Mouse (Mus musculus): ENCODE data around the gene Cbx5. TPM values are rescaled to one million over a fixed set of nuclear protein-coding genes. Genes with fewer than 3 reads are reported as not detected.

Gene Cbx5
- polyA plus RNA-seq, 1 experiment = 34.2 TPM

DNA sequence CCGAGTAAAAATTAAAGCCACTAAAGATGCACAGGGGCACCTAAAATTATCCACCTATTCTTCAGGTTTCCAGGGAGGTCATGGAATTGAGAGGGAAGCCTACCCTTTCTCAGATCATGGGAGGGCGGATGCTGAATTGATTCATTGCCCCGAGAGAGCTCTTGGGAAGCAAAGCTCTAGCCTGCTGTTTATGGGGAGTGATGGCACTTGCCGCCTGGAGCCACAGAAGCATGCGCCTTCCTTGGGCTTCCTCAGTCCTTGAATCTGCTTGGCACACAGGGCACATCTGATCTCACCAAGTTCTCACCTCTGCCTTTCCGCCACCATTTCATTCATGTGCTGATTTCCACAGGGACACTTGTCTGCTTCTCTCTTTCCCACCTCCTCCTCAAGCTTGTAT is 51.8 kb downstream of the Cbx5 start:
- DNase-seq = no peak
- Histone ChIP-seq H3K36me3 (ENCODE audit: control insufficient read depth, insufficient read depth, low read length) (no peaks in the 10 kb centered on the region; the same call in 1 of the 2 replicates), H3K27ac (ENCODE audit: control insufficient read depth, insufficient read depth, low read length) (no peak overlapping the region), H3K27me3 (ENCODE audit: control insufficient read depth, insufficient read depth, low read length) (peaks cover 13% of the 10 kb centered on the region; the same call in 1 of the 2 replicates), H3K4me3 (ENCODE audit: control insufficient read depth, insufficient read depth, low read length) (no peak overlapping the region), H3K4me1 (replicated peaks; ENCODE audit: control insufficient read depth, insufficient read depth, low read length) (peaks cover 10% of the 10 kb centered on the region; the same call in 1 of the 2 replicates)
- 96% methylated on average over 6 of the region's 6 CpGs for WGBS
- no peak for TF ChIP-seq POLR2A (IDR thresholded peaks at IDR 0.05; ENCODE audit: control insufficient read depth, extremely low read depth, insufficient read depth, low read length, poor library complexity)
- TF ChIP-seq CTCF (IDR thresholded peaks at IDR 0.05; ENCODE audit: borderline replicate concordance, control insufficient read depth, extremely low read depth, insufficient read depth, low read length, poor library complexity) = no peak

DNA sequence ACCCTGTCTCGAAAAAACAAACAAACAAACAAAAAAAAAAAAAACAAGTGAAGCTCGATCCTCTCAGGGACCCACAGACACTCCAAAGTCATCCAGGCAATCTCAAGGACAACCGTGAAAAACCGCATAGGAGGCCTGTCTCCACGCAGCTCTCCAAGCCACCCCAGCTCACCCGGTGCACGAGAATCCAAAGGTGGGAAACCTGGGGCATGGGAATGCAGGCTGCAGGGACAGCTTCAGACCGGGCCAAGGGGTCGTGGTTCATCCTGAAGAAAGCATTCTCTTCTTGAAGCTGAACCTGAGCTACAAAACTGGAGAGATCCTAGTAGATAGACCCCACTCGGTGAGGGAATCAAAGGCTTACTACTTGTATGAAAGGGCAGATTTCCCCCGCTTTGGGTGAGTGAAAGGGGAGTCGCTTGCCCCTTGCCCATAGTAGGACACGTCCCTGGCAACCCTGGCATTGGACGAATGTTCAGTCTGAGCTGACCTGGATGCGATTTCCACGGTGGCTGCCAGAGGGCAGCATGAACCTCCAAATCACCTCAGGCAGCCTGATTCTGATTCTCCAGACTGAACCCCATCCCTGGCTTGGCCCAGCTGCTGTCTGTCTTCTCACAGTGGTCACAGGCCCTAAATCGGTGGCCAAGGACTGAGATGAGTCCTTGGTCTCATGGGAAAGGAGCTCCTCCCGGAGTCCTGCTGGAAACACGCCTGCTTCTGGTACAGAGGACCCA is 54.0 kb downstream of the Cbx5 start:
- H3K4me3 ChIP-seq (ENCODE audit: control insufficient read depth, insufficient read depth, low read length) = no peak overlapping the region
- WGBS = 56% methylated on average over 19 of the region's 19 CpGs

DNA sequence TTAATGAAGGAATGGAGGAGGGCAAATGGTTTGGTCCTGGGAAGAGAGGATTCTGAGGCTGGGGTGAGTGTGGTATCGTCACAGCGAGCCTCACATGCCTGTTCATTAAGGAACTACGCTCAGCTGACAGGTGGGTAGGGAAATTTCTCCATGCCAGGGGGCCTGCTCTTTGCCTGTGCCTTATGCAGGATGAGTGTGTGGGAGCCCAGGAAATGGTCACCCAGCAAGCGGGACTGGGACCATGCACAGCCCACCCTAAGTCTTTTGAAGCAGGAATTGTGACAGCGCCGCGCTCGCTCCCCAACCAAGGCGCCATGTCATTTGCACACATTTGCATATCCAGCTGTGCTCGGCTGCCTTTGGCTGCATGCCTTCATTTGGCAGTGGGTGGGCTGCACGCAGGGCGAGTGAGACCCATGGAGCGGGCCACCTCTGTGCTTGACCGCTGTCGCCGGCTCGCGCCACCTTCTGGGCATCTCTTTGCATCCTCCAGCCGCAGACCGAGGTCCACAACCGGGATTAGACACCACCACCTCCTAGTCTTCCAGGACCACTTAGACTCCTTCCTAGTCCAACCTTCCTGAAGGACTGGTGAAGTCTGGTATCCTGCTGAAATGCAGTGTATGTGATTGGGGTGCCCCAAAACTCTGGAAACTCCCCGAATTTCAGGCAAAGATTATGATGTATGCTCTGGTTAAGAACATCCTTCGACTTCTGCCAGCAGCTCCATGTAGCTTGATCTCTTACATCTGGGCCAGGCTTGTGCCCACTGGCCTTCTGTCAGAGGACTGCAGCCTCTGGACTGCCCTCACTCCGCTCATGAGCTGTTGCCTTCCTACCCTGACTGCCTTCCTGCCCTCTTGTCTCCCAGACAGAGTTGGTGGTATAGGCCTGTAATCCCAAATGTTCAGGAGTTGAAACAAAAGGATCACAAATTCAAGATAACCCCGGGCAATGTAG is 55.7 kb downstream of the Cbx5 start:
- Histone ChIP-seq H3K27me3 (ENCODE audit: control insufficient read depth, insufficient read depth, low read length) (peaks cover 13% of the 10 kb centered on the region; the same call in 1 of the 2 replicates), H3K4me1 (replicated peaks; ENCODE audit: control insufficient read depth, insufficient read depth, low read length) (peaks cover 10% of the 10 kb centered on the region; the same call in 1 of the 2 replicates), H3K4me3 (ENCODE audit: control insufficient read depth, insufficient read depth, low read length) (no peak overlapping the region), H3K36me3 (ENCODE audit: control insufficient read depth, insufficient read depth, low read length) (no peaks in the 10 kb centered on the region), H3K27ac (ENCODE audit: control insufficient read depth, insufficient read depth, low read length) (no peak overlapping the region)
- WGBS = 32% methylated on average over 25 of the region's 25 CpGs
- no peak for TF ChIP-seq CTCF (IDR thresholded peaks at IDR 0.05; ENCODE audit: borderline replicate concordance, control insufficient read depth, extremely low read depth, insufficient read depth, low read length, poor library complexity)
- TF ChIP-seq POLR2A (IDR thresholded peaks at IDR 0.05; ENCODE audit: control insufficient read depth, extremely low read depth, insufficient read depth, low read length, poor library complexity) = no peak
- DNase-seq = no peak

More for the DNA sequence above, 54.0 kb downstream of the Cbx5 start:
- H3K27me3 ChIP-seq (ENCODE audit: control insufficient read depth, insufficient read depth, low read length) = peaks cover 13% of the 10 kb centered on the region; the same call in 1 of the 2 replicates
- no peaks in the 10 kb centered on the region for H3K36me3 ChIP-seq (ENCODE audit: control insufficient read depth, insufficient read depth, low read length)
- TF ChIP-seq POLR2A (IDR thresholded peaks at IDR 0.05; ENCODE audit: control insufficient read depth, extremely low read depth, insufficient read depth, low read length, poor library complexity) (no peak), CTCF (IDR thresholded peaks at IDR 0.05; ENCODE audit: borderline replicate concordance, control insufficient read depth, extremely low read depth, insufficient read depth, low read length, poor library complexity) (0 out of 2 replicates have a peak, but pooled peaks have one; percentile 21)
- DNase-seq = peak; percentile 43
- no peak overlapping the region for H3K27ac ChIP-seq (ENCODE audit: control insufficient read depth, insufficient read depth, low read length)
- peaks cover 10% of the 10 kb centered on the region; the same call in 1 of the 2 replicates for H3K4me1 ChIP-seq (replicated peaks; ENCODE audit: control insufficient read depth, insufficient read depth, low read length)

DNA sequence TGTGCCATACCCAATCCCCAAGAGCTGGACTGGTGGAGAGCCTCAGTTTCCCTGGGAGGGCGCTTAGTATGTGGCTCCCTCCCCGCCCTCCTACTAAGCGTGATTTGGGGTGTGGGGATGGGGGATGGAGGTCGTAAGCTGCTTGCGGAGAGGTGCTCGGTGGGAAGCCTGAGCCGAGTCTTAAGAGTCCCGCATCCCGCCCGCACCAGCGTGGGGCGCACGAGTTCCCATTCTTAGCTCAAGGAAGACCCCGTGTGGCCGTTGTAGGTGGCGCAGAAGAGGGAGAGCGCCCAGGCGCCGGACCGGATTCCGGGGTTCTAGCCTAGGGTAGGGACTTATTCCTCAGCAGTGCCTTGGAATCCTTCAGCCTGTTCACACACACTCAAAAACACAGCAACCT is 56.5 kb downstream of the Cbx5 start:
- H3K27me3 ChIP-seq (ENCODE audit: control insufficient read depth, insufficient read depth, low read length) = peaks cover 14% of the 10 kb centered on the region; the same call in 1 of the 2 replicates
- no peak overlapping the region for H3K4me3 ChIP-seq (ENCODE audit: control insufficient read depth, insufficient read depth, low read length)
- TF ChIP-seq CTCF (IDR thresholded peaks at IDR 0.05; ENCODE audit: borderline replicate concordance, control insufficient read depth, extremely low read depth, insufficient read depth, low read length, poor library complexity) (peak; percentile 84), POLR2A (IDR thresholded peaks at IDR 0.05; ENCODE audit: control insufficient read depth, extremely low read depth, insufficient read depth, low read length, poor library complexity) (no peak)
- 3% methylated on average over 21 of the region's 21 CpGs for WGBS
- peak; percentile 52 for DNase-seq
- no peaks in the 10 kb centered on the region for H3K36me3 ChIP-seq (ENCODE audit: control insufficient read depth, insufficient read depth, low read length)
- H3K27ac ChIP-seq (ENCODE audit: control insufficient read depth, insufficient read depth, low read length) = no peak overlapping the region
- peaks cover 10% of the 10 kb centered on the region; the same call in 1 of the 2 replicates for H3K4me1 ChIP-seq (replicated peaks; ENCODE audit: control insufficient read depth, insufficient read depth, low read length)

DNA sequence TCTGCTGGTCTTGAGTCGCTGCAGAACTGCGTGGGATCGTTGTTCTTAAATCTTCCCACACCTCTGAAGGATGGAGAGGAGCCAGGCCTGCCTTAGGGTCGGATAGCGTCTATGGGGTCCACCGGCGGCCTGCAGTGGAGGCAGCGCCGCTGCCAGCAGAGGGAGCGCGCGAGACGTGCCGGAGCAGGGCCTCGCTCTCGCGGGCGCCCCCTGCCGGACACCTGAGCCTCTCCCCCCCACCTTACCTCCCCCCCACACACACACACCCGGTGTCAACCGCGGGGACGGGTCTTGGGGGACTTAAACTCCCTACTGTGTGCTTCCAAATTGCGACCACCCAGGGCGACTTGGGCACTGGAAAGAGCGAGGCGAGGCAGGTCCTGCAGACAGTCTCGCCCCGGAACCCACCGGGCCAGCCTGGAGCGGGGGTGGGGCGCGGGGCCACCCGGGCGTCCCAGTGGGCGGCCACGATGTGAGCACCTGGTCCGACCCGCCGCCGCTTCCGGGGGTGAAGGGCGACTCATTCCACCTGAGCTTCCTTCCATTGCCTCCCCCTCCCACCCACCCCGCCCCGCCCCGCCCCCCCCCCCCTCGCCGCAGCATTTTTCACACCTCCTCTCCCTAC is 57.3 kb downstream of the Cbx5 start:
- peaks cover 16% of the 10 kb centered on the region for H3K4me1 ChIP-seq (replicated peaks; ENCODE audit: control insufficient read depth, insufficient read depth, low read length)
- TF ChIP-seq POLR2A (IDR thresholded peaks at IDR 0.05; ENCODE audit: control insufficient read depth, extremely low read depth, insufficient read depth, low read length, poor library complexity) (no peak), CTCF (IDR thresholded peaks at IDR 0.05; ENCODE audit: borderline replicate concordance, control insufficient read depth, extremely low read depth, insufficient read depth, low read length, poor library complexity) (peak; percentile 100)
- peaks cover 14% of the 10 kb centered on the region; the same call in 1 of the 2 replicates for H3K27me3 ChIP-seq (ENCODE audit: control insufficient read depth, insufficient read depth, low read length)
- WGBS = 4% methylated on average over 44 of the region's 48 CpGs
- 0 out of 2 replicates have a peak overlapping the region, but pooled peaks have one; percentile 19 for H3K4me3 ChIP-seq (ENCODE audit: control insufficient read depth, insufficient read depth, low read length)
- H3K27ac ChIP-seq (ENCODE audit: control insufficient read depth, insufficient read depth, low read length) = no peak overlapping the region
- no peaks in the 10 kb centered on the region for H3K36me3 ChIP-seq (ENCODE audit: control insufficient read depth, insufficient read depth, low read length)
- DNase-seq = peak; percentile 82
